Mouse (Mus musculus) bone marrow, adult 2 months (tissue): Measurements from ENCODE around the gene Gins2. TPM values are rescaled to one million over a fixed set of nuclear protein-coding genes. Genes with fewer than 3 reads are reported as not detected.

Experiments
- H3K27ac ChIP-seq: fragments of 200-500 bp; 2 replicates; pipeline ENCODE4 v1.5.1; 2012; ENCODE audit warnings: low read depth, mild to moderate bottlenecking, control low read depth, inconsistent platforms, low read length; ENCODE audit not compliant: control insufficient read depth, poor library complexity, insufficient read depth
- H3K4me1 ChIP-seq: fragments of 200-500 bp; 2 replicates; pipeline ENCODE4 v1.6.1; 2011; ENCODE audit warnings: low read length; ENCODE audit not compliant: control insufficient read depth, insufficient read depth
- H3K4me3 ChIP-seq: fragments of 200-500 bp; replicated peaks from 2 replicates; pipeline ENCODE3; 2011; ENCODE audit warnings: mild to moderate bottlenecking, low read depth, low read length, control low read depth; ENCODE audit not compliant: control insufficient read depth
- CTCF ChIP-seq: fragments of 200-500 bp; IDR thresholded peaks from 2 replicates; pipeline ENCODE4 v1.5.1; 2011; ENCODE audit warnings: low read length, control low read depth; ENCODE audit not compliant: control insufficient read depth, insufficient read depth
- POLR2A ChIP-seq: fragments of 200-500 bp; IDR thresholded peaks from 2 replicates; pipeline ENCODE4 v1.6.1; 2011; ENCODE audit warnings: low read depth, mild to moderate bottlenecking, control low read depth, low read length, borderline replicate concordance; ENCODE audit not compliant: control insufficient read depth
- WGBS: fragments of 180-500 bp; shearing (Covaris S2); methylation state at CpG from one replicate; pipeline ENCODE4 v1.1.7; 2018; 5-methylcytosine and 5-hydroxymethylcytosine counted together
- polyA plus RNA-seq: library from polyadenylated mRNA; stranded (reverse); fragments of >200 nt; gene quantifications from 2 replicates; pipeline ENCODE4 v1.2.4, GENCODE M21; 2011; ENCODE audit warnings: low replicate concordance; ENCODE audit not compliant: missing spikeins, insufficient read depth, insufficient read length

Gene Gins2
- polyA plus RNA-seq, 1 experiment, result 20.0 TPM

GRCm38 (mm10) chr8:120565151-120565711, 23.9 kb downstream of the Gins2 start:
- Histone ChIP-seq H3K4me3 (no peak overlapping the region), H3K27ac (no peak overlapping the region), H3K4me1 (peaks cover 10% of the 10 kb centered on the region)

GRCm38 (mm10) chr8:120563851-120564837, 25.0 kb downstream of the Gins2 start:
- TF ChIP-seq POLR2A, result no peak
- no peak; the same call in 1 of the 2 replicates for TF ChIP-seq CTCF
- 22% methylated on average over 20 of the region's 20 CpGs for WGBS
- Histone ChIP-seq H3K4me1 (peaks cover 10% of the 10 kb centered on the region), H3K27ac (peak overlapping the region; percentile 76), H3K4me3 (no peak overlapping the region)

More at GRCm38 (mm10) chr8:120565151-120565711, 23.9 kb downstream of the Gins2 start:
- TF ChIP-seq POLR2A (no peak), CTCF (no peak)
- WGBS, result 62% methylated on average over 7 of the region's 7 CpGs

- Histone ChIP-seq H3K4me3 (no peak overlapping the region), H3K27ac (peak overlapping the region; percentile 76), H3K4me1 (peaks cover 10% of the 10 kb centered on the region)
- TF ChIP-seq CTCF, result no peak
- TF ChIP-seq POLR2A, result no peak
- 42% methylated on average over 8 of the region's 8 CpGs for WGBS
These were observed 25.8 kb downstream of the Gins2 start for GRCm38 (mm10) chr8:120563348-120563724.

- H3K27ac ChIP-seq, result peak overlapping the region; percentile 76
- peaks cover 10% of the 10 kb centered on the region for H3K4me1 ChIP-seq
These were observed 26.3 kb downstream of the Gins2 start for GRCm38 (mm10) chr8:120562680-120563347.

GRCm38 (mm10) chr8:120561539-120562435, 27.3 kb downstream of the Gins2 start:
- Histone ChIP-seq H3K27ac (no peak overlapping the region), H3K4me3 (no peak overlapping the region), H3K4me1 (peaks cover 10% of the 10 kb centered on the region)
- WGBS, result 79% methylated on average over 22 of the region's 22 CpGs
- peak; percentile 60; the same call in 1 of the 2 replicates for TF ChIP-seq CTCF
- no peak for TF ChIP-seq POLR2A

More at GRCm38 (mm10) chr8:120562680-120563347, 26.3 kb downstream of the Gins2 start:
- H3K4me3 ChIP-seq, result no peak overlapping the region
- WGBS, result 89% methylated on average over 18 of the region's 18 CpGs
- no peak for TF ChIP-seq CTCF
- no peak for TF ChIP-seq POLR2A

- 88% methylated on average over 5 of the region's 5 CpGs for WGBS
- peaks cover 10% of the 10 kb centered on the region for H3K4me1 ChIP-seq
These were observed 28.6 kb downstream of the Gins2 start for GRCm38 (mm10) chr8:120560535-120560934.

GRCm38 (mm10) chr8:120559654-120560053, 29.4 kb downstream of the Gins2 start:
- no peak for TF ChIP-seq CTCF
- WGBS, result 94% methylated on average over 11 of the region's 11 CpGs
- Histone ChIP-seq H3K4me1 (peaks cover 10% of the 10 kb centered on the region), H3K4me3 (no peak overlapping the region), H3K27ac (no peak overlapping the region)

More at GRCm38 (mm10) chr8:120560535-120560934, 28.6 kb downstream of the Gins2 start:
- H3K4me3 ChIP-seq, result no peak overlapping the region
- no peak overlapping the region for H3K27ac ChIP-seq
- no peak for TF ChIP-seq CTCF
- TF ChIP-seq POLR2A, result no peak

- Histone ChIP-seq H3K4me3 (no peak overlapping the region), H3K4me1 (peaks cover 6% of the 10 kb centered on the region; the same call in 1 of the 2 replicates), H3K27ac (no peak overlapping the region; the same call in 1 of the 2 replicates)
- TF ChIP-seq CTCF (no peak), POLR2A (no peak)
- 78% methylated on average over 4 of the region's 4 CpGs for WGBS
These were observed 30.9 kb downstream of the Gins2 start for GRCm38 (mm10) chr8:120558162-120558561.
